Mouse (Mus musculus) limb, embryonic 10.5 days (tissue): ENCODE measurements around the gene Ly6g6d. TPM values are rescaled to one million over a fixed set of nuclear protein-coding genes. Genes with fewer than 3 reads are reported as not detected.

Experiments
- DNase-seq: peaks from one replicate; pipeline ENCODE4 v3.0.0-alpha.2; 2017; ENCODE audit warnings: low spot score
- H3K27ac ChIP-seq: fragments of 300-500 bp; sonication (generic); 2 replicates; pipeline ENCODE4 v1.5.1; 2016; ENCODE audit warnings: mild to moderate bottlenecking
- H3K27me3 ChIP-seq: fragments of 300-500 bp; sonication (generic); 2 replicates; pipeline ENCODE4 v1.6.1; 2016; ENCODE audit warnings: low read depth, mild to moderate bottlenecking; ENCODE audit not compliant: poor library complexity, severe bottlenecking
- H3K36me3 ChIP-seq: fragments of 300-500 bp; sonication (generic); 2 replicates; pipeline ENCODE4 v1.6.1; 2016; ENCODE audit warnings: mild to moderate bottlenecking, moderate library complexity
- H3K4me1 ChIP-seq: fragments of 300-500 bp; sonication (generic); 2 replicates; pipeline ENCODE4 v1.6.1; 2016
- H3K4me3 ChIP-seq: fragments of 300-500 bp; sonication (generic); 2 replicates; pipeline ENCODE4 v1.5.1; 2016; ENCODE audit warnings: mild to moderate bottlenecking, moderate library complexity
- H3K9me3 ChIP-seq: fragments of 300-500 bp; sonication (generic); replicated peaks from 2 replicates; pipeline ENCODE4 v1.6.1; 2016; ENCODE audit warnings: mild to moderate bottlenecking
- WGBS: fragments of 180-500 bp; shearing (Covaris S2); methylation state at CpG from one replicate; pipeline ENCODE4 v1.1.7; 2016; 5-methylcytosine and 5-hydroxymethylcytosine counted together
- polyA plus RNA-seq: library from polyadenylated mRNA; unstranded; fragments of >200 nt; fragmentation: Nextera tagmentation; extraction: Ambion mirVana; gene quantifications from 2 replicates; pipeline ENCODE4 v1.2.1, GENCODE M21; 2016

Gene Ly6g6d
- polyA plus RNA-seq, 1 experiment from 2014 or later: 1.1 TPM

DNA sequence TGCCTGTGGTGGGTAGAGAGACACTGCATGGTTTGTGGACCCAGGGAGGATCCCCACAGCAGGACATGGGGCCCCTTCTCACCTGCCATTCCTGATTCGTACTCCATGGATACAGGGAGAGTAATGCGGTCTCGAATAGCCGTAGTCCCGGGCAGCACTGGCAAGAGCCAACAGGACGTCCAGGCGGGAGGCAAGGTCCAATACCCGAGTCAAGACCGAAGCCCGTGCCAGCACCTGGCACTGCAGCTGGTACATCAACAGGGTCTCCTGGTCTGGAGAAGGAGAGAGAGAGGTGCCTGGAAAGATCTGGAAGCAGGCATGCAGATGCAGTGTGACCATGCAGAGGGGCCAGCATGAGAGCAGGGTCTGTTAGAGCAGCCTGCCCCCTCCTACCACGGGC is 46.6 kb downstream of the Ly6g6d start:
- peak; percentile 27 for DNase-seq
- Histone ChIP-seq H3K4me3 (no peak overlapping the region), H3K27me3 (peaks cover 4% of the 10 kb centered on the region; the same call in 1 of the 2 replicates), H3K27ac (peak overlapping the region; percentile 21; the same call in 1 of the 2 replicates), H3K36me3 (no peaks in the 10 kb centered on the region), H3K4me1 (peaks cover 30% of the 10 kb centered on the region), H3K9me3 (no peaks in the 10 kb centered on the region)
- WGBS: 90% methylated on average over 11 of the region's 11 CpGs

DNA sequence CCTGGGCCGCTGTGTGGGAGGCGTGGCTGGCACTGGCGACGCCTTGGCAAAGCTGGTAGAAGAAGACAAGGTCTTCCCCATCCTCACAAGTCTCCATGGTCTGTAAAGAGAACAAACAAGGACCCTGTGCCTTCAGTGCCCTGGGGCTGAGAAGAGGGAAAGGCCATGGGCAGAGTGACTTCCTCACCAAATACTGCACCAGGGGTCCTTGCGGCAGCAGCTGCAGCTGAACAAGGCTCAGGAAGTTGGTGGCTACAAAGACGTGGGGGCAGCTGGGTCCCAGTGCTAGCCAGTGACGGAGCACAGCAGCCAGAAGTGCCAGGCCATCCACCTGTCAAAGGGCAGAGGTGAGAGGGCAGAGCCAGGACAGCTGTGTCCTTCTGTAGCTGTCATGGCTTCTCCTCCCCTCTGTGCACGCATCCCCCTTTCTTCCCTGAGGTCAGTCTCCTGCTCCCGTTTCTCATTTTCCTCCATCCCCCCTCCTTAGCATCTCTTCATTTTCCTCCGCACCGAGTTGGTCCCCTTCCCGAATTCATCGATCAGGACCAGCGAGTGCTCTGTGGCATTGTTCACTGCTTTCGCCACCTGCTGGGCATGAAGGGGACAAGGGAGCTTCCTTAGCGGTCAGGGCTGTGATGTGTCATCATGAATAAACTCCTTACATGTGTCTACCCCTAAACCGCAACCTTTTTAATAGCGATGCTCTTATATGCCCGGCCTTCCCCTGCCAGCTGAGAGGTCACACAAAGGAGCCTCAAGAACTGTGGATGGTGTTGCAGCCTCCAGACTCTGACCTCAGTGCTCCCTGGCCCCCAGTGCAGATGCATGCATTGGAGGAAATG is 48.0 kb downstream of the Ly6g6d start:
- Histone ChIP-seq H3K9me3 (no peaks in the 10 kb centered on the region), H3K27ac (0 out of 2 replicates have a peak overlapping the region, but pooled peaks have one; percentile 9), H3K4me3 (0 out of 2 replicates have a peak overlapping the region, but pooled peaks have one; percentile 3), H3K4me1 (peaks cover 35% of the 10 kb centered on the region), H3K27me3 (peaks cover 4% of the 10 kb centered on the region; the same call in 1 of the 2 replicates), H3K36me3 (no peaks in the 10 kb centered on the region)
- peak; percentile 43 for DNase-seq
- 38% methylated on average over 19 of the region's 19 CpGs for WGBS

DNA sequence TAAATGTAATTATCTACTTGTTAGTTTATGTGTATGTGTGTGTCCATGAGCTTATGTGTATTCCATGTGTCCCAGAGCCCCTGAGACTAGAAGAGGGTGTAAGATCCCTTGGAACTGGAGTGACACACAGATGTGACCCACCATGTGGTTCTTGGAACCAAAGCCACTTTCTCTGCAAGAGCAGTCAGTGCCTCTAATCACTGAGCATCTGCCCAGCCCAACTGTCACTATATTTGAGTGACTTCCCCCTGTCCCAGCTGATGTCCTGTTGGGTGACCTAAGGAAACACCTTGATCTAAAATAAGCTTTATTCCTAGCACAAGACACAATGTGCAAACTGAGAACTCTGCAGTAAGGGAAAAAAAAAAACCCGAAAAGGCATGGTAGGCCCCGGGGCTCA is 49.5 kb downstream of the Ly6g6d start:
- peaks cover 51% of the 10 kb centered on the region for H3K4me1 ChIP-seq
- WGBS: 85% methylated on average over 2 of the region's 2 CpGs

DNA sequence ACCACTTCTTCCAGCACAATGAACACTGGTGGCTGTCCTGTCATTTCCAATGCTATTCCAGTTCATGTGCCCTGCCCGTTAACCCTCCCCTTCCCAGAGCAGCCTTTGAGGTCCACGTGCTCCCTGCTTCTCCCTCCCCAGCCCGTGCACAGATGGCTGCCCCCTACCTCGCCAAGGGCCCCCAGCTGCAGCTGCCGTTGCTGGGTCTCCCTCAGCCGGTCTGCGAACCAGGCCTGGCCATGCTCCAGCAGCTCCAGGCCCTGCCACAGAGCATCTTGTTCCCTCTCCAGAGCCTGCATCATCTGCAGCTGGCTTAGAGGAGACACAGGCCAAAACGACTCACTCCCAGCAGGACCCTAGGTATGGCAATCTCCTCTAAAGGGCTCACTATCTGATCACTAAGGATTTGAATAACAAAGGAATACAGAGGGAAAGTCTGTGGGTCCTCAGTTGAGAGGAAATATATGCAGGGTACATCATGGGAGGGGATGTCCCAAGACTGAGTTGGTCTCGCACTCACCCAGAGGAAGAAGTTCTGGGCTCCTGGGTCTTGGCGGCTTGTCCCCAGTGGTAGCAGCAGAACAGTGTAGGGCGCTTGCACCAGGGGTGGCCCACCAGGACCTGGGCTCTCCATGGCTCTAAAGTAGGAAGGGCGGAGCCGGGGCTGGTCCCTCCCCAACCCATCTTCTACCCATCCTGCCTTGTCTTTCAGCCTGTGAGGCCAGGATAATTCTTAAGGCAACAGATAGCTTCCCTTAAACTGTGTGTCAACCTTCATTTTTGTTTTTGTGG is 50.4 kb downstream of the Ly6g6d start, which contains the start of gene Sapcd1:
TSS of gene Sapcd1 (minus strand) at position 740 of the 792 bp plus-strand sequence.
- WGBS: 44% methylated on average over 13 of the region's 13 CpGs
- Histone ChIP-seq H3K4me1 (peaks cover 53% of the 10 kb centered on the region), H3K9me3 (no peaks in the 10 kb centered on the region), H3K4me3 (peak within 1 kb of the TSS; percentile 11; the same call in 1 of the 2 replicates), H3K36me3 (no peaks in the 10 kb centered on the region), H3K27ac (peak within 1 kb of the TSS; percentile 71), H3K27me3 (peaks cover 4% of the 10 kb centered on the region; the same call in 1 of the 2 replicates)
- DNase-seq: peak; percentile 46

More for the DNA sequence above, 49.5 kb downstream of the Ly6g6d start:
- no peaks in the 10 kb centered on the region for H3K36me3 ChIP-seq
- H3K4me3 ChIP-seq: no peak overlapping the region
- H3K9me3 ChIP-seq: no peaks in the 10 kb centered on the region
- no peak overlapping the region for H3K27ac ChIP-seq
- H3K27me3 ChIP-seq: peaks cover 4% of the 10 kb centered on the region; the same call in 1 of the 2 replicates
- no peak for DNase-seq

DNA sequence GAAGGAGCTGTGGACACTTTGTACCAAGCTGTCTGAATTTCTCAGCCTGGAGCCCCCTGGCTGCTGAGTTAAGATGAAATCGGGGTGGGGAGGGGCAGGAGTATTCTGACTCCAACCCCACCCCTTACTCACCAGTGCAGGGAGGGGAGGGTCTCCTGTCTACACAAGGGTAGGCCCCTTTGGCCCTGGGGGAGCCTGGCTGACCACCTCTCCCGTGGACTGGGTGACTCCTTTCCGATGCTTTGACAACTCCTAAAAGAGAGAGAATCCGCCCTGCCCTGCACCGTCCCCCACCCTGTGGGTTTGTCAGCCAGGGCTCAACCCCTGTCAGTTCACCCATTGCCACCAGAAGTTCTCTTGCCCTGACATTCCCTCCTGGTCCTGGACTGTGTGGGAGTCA is 51.7 kb downstream of the Ly6g6d start:
- H3K4me1 ChIP-seq: peaks cover 63% of the 10 kb centered on the region
- peak; percentile 29 for DNase-seq
- no peaks in the 10 kb centered on the region for H3K9me3 ChIP-seq
- H3K27ac ChIP-seq: 0 out of 2 replicates have a peak overlapping the region, but pooled peaks have one; percentile 71
- peaks cover 3% of the 10 kb centered on the region; the same call in 1 of the 2 replicates for H3K27me3 ChIP-seq
- H3K36me3 ChIP-seq: no peaks in the 10 kb centered on the region
- no peak overlapping the region for H3K4me3 ChIP-seq
- 88% methylated on average over 5 of the region's 5 CpGs for WGBS

DNA sequence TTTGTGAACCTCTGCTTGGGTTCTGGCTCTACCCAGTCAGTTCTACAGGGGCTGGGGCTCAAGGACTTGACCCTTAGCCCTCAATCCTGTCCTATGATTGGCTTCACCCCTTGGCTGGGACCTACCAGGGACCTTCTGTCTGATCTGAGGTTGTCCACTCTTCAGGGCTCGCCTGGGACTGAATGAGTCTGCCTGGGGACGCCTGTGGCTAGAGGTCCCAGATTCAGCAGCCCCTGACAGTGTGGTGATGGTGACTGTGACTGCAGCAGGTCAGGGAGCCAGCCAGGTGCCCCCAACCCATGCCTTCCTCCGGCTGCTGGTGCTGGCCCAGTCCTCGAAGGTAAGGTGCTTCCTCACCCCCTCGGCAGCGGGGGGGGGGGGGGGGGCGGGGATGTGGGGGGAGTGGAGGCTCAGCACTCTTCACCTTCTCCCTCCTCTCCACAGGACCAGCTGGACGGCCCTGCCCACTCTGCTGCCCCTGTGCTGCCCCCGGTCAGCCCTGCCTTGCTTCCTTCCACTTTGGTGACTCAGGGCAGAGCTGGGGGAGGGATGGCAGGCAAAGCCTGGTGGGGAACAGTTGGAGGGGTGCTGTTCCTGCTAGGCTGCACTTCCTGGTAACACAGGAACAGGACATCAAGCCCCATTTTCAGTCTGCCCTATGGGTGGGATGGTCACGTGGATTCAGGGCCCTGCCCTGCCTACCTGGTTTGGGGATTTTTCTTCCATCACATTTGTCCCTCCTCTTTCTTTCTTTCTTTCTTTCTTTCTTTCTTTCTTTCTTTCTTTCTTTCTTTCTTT is 53.0 kb downstream of the Ly6g6d start:
- H3K36me3 ChIP-seq: no peaks in the 10 kb centered on the region
- H3K27ac ChIP-seq: peak overlapping the region; percentile 69
- no peaks in the 10 kb centered on the region for H3K27me3 ChIP-seq
- H3K4me3 ChIP-seq: no peak overlapping the region
- WGBS: 64% methylated on average over 10 of the region's 10 CpGs
- no peaks in the 10 kb centered on the region for H3K9me3 ChIP-seq
- H3K4me1 ChIP-seq: peaks cover 58% of the 10 kb centered on the region
- no peak for DNase-seq

DNA sequence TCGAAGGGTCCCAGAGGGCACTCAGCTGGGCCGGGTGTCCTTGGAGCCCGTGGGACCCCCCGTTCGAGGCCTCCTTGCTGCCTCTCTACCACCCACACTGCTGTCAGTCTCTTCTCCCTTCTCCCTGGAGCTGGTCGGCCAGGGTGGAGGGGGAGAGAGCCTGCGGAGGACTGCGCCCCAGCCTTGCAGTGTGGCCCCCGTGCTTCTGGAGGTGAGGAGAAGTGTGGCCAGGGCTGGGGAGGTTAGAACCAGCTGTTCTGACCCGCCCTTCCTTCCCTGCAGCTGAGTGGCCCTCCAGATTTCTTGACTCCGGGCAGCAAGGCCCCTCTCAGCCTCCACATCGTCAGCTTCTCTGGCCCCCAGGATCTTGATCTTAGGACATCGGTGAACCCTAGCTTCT is 53.6 kb downstream of the Ly6g6d start:
- H3K9me3 ChIP-seq: no peaks in the 10 kb centered on the region
- no peak overlapping the region for H3K4me3 ChIP-seq
- 73% methylated on average over 13 of the region's 13 CpGs for WGBS
- peaks cover 51% of the 10 kb centered on the region for H3K4me1 ChIP-seq
- H3K27me3 ChIP-seq: no peaks in the 10 kb centered on the region
- no peaks in the 10 kb centered on the region for H3K36me3 ChIP-seq
- H3K27ac ChIP-seq: peak overlapping the region; percentile 69
- DNase-seq: peak; percentile 28

DNA sequence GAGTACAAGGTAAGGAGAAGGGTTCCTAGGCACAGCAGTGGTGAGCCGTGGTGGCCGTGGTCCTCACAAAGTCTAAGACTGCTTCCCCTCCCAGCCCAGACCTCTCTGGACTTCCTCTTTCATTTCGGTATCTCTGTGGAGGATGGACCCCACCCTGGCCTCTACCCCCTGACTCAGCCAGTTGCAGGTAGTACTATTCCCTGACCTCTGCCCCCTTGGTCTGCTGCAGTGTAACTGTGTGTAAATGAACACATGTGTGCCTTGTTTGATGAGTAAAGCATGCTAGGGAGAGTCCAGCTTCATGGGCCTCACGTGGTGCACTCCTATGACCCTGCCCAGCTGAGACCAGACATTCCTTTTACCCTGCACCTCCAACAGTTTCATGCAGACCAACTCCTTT is 54.1 kb downstream of the Ly6g6d start:
- 78% methylated on average over 4 of the region's 4 CpGs for WGBS
- Histone ChIP-seq H3K27ac (peak overlapping the region; percentile 69), H3K4me1 (peaks cover 46% of the 10 kb centered on the region), H3K27me3 (no peaks in the 10 kb centered on the region), H3K9me3 (no peaks in the 10 kb centered on the region), H3K36me3 (no peaks in the 10 kb centered on the region), H3K4me3 (0 out of 2 replicates have a peak overlapping the region, but pooled peaks have one; percentile 4)
- peak; percentile 29 for DNase-seq

DNA sequence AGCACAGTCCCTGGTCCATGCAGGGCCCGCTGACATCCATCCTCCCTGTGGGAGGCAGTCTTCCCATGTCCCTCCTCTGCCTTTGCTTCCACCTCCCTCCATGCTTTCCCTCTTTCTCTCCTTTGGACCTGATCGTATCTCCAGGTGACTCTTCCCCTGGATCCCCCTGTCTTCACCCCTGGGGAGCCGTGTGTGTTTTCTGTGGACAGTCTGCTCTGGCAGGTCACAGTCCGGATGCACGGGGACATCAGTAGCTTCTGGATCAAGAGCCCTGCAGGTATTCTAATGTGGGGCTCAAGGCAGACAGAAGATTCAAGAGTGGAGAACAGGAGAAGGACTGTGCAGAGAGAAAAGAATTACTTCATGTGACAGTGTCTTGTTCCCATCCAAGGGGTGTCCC is 54.6 kb downstream of the Ly6g6d start:
- peaks cover 3% of the 10 kb centered on the region for H3K36me3 ChIP-seq
- WGBS: 83% methylated on average over 5 of the region's 5 CpGs
- H3K4me1 ChIP-seq: peaks cover 46% of the 10 kb centered on the region
- no peak for DNase-seq
- no peaks in the 10 kb centered on the region for H3K27me3 ChIP-seq
- no peaks in the 10 kb centered on the region for H3K9me3 ChIP-seq
- no peak overlapping the region for H3K4me3 ChIP-seq
- H3K27ac ChIP-seq: peak overlapping the region; percentile 69; the same call in 1 of the 2 replicates

DNA sequence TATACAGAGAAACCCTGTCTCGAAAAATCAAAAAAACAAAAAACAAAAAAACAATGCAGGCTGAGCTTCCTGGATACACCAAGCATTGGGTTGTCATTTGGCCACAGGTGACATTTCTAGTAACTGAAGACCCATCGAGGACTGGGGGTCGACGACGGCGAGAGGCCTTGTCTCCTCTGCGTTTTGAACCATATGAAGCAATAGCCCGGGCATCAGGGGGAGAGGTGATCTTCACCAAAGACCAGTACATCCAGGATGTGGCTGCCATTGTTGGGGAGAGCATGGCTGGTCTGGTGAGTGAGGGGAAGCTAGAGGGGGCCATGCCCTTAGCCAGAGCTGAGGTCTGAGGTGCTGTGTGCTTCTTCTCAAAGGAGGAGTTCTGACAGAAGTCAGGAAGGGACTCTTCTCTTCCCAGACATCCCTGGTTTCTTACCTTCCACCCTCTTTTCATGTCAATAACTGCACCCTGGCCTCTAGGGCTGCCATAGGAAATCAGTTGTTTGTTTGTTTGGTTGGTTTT is 55.3 kb downstream of the Ly6g6d start:
- Histone ChIP-seq H3K27me3 (no peaks in the 10 kb centered on the region), H3K4me3 (no peak overlapping the region), H3K36me3 (peaks cover 8% of the 10 kb centered on the region), H3K4me1 (peaks cover 45% of the 10 kb centered on the region), H3K27ac (peak overlapping the region; percentile 21; the same call in 1 of the 2 replicates), H3K9me3 (no peaks in the 10 kb centered on the region)
- DNase-seq: peak; percentile 28
- 96% methylated on average over 8 of the region's 8 CpGs for WGBS

DNA sequence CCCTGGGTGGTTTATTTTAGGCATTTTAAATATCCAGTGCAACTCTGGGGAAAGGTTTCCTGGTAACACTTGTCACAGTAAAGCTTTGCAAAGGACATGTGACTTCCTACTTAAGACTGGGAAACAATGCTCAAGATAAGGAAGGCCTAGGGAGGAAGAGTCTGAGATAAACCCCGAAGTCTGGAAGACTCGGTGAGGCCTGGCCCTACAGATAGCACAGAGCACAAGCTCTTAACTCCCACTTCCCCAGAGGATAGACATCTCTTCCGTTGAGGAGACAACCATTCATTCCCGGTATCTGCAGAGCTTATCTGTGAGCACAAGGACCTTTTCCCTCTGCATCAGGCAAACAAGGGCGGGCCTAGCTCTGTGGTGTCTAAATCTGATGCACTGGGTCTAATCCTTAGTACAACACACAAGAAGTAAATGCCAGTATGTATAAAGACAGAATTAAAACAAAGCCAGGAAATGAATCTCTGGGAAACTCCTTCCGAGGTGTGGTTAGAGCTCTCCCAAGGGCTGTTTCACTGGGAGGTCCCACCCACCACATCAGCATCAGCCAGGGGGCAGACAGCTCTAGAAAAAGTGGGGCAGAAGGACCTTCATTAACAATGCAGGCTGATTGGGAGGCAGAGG is 55.9 kb downstream of the Ly6g6d start:
- DNase-seq: peak; percentile 27
- 0 out of 2 replicates have a peak overlapping the region, but pooled peaks have one; percentile 21 for H3K27ac ChIP-seq
- no peaks in the 10 kb centered on the region for H3K27me3 ChIP-seq
- peaks cover 39% of the 10 kb centered on the region for H3K4me1 ChIP-seq
- H3K36me3 ChIP-seq: peaks cover 15% of the 10 kb centered on the region
- no peaks in the 10 kb centered on the region for H3K9me3 ChIP-seq
- H3K4me3 ChIP-seq: no peak overlapping the region; the same call in 1 of the 2 replicates
- WGBS: 76% methylated on average over 6 of the region's 6 CpGs
